Mouse (Mus musculus): ENCODE measurements around the gene Mrpl43.

- TF ChIP-seq MAFK (IDR thresholded peaks at IDR 0.05; ENCODE audit: insufficient read depth, low read depth, low read length) (no peak), ZC3H11A (IDR thresholded peaks at IDR 0.05; ENCODE audit: borderline replicate concordance, low read depth, low read length) (no peak), CHD2 (IDR thresholded peaks at IDR 0.05; ENCODE audit: low read depth, low read length) (no peak)
These were observed 42.6 kb upstream of the Mrpl43 start for GRCm38 (mm10) chr19:45048644-45049365.
